Mouse (Mus musculus) 416B (cell line): ENCODE results near the gene Rfpl4b.
A peak's percentile ranks its signal among the peaks of the same experiment; 100 is the strongest.
"Not testable (repeated sequence)": the region's sequence is repeated elsewhere in the genome, so short reads cannot be mapped to it uniquely, and the experiment has no call there.

ENCODE experiments used
- DNase-seq: peaks from one replicate; pipeline ENCODE4 v3.0.0; 2011; ENCODE audit warnings: low read depth

The Rfpl4b gene

DNA sequence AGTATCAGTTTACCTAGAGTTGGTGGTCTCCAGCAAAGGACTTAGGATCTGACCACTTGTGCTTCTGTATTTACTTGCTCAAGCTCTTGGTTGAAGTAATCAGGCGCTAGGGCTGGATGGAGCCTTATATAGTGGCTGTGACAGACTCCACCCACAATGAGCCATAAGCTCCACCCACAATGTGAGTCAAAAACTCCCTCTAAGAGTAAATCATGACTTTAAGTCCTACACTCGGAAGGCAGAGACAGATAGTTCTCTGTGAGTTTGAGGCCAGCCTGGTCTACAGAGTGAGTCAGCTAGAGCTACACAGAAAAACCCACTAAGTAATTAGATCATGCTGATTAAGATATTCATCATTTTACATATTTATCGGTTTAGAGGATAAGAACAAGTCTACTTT is at the start of gene Rfpl4b:
Gene Rfpl4b, minus strand, starts transcription at position 101 of the 400 bp plus-strand sequence.
- no peak for DNase-seq

DNA sequence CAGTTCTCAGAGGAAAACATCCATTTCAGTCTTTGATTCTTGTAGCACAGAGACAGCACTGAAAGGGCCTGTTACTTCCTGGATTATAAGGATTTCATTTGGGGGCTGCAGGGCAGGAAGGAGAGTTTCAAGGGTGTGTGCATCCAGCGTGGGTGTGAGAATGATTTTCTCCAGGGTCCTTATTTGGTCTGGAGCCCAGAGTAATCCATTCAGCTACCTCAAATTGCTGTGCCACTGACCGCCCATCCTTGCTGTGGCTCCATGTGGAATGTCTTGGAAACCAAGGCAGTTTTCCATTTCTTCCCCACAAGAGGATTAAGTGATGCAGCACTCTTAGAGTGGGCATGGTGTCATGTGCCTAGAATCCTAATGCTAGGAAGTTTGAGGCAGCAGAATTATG is 33.6 kb upstream of the Rfpl4b start:
- DNase-seq = no peak

DNA sequence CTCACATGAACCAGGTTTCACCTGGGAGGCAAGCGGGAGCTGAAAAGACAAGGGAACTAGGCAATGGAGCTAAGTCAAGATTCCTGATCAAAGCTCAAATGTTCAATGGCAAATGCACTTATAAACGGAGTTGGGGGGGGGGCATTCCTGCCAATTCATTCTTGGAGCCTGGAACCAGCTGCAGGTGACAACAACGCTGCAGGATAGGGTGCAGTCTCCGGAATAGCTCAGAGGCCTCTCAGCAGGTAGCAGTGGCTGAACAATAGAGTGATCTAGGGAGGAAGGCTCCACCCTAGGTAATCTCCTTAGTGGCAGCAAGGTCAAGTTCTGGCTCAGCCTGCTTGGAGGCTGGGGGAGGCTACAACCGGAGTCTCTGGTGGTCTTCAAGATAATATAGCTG is 28.4 kb upstream of the Rfpl4b start:
- not testable (repeated sequence) for DNase-seq

DNA sequence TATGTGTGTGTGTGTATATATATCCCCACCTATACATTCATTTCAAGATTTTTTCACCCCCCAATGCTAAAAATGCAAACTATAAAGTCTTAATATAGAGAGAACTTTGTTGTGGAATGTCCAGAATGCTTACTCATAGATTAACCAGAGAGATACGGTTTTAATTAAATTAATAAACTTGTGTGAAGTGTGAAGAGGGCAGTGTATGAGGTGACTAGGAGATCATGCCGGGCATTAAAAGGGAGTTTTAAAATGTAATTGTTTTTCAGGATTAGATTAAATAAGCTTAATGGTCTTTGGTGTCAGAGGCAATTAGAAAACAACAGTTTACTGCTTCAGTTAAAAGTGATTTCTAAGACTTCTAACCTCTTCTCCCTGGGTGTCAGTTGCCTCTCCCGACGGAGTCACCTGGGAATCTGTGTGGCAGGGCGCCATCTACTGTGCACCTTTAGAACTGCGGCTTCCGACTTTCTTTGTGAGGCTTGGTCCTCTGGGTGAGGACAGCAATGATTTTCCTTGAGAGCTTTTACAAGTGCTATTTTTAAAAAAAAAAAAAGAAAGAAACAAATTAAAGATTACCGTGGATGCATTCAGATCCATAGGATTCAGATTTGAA is 27.4 kb upstream of the Rfpl4b start:
- DNase-seq = peak; percentile 28

DNA sequence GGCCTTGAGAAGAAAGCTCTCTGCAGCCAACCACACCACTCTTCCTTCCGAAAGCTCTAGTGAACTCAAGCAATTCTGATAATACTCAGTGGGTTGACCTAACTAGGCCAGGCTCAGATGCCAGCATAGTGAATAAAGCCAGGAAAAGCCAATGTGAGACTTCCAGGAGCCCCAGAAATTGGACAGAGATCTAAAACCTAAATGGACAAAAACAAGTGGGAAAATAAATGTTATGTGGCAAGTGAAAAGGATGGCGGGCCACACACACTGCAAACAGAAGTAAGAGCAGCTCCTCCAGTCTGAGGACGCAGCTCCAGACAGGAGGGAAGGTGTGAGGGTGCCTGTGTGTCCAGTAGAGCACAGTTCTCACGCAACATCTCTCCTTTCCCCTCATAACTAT is 26.7 kb upstream of the Rfpl4b start:
- no peak for DNase-seq

DNA sequence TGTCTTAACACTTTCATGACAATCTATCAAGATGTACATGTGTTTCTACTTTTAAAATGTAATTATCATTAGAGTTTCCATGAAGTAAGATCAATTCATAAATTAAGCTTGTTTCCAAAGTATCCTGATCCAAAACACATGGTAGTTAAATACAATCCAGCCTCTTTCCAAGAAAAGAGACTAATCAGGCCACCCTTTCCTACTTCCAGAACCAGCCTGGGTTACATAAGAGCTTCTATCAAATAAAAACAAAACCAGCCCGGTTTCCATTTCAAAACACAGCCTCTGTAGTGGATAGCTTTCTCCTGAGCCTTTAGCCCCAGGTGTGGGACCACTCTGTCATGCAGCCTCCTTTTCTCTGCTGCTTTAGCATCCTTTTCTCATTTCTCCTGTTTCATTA is 2.2 kb upstream of the Rfpl4b start:
- no peak for DNase-seq

DNA sequence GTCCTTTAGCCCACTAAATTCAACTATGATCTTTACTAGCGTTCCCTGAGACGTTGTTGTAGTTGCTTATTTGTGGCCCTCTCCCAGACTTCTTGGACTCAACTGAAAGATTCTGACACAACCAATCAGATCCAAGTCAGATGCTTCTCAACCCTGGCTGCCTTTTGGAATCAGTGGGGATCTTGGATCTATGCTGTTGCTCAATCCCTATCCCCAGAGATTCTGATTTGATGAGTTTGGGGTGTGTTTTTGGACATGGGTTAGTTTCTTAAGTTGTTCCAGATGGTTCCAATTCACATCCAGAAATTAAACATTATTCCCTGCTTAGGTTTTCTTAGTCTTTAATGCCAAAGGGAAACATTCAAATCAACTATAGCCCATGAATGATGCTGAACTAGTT is 15.5 kb downstream of the Rfpl4b start:
- no peak for DNase-seq

DNA sequence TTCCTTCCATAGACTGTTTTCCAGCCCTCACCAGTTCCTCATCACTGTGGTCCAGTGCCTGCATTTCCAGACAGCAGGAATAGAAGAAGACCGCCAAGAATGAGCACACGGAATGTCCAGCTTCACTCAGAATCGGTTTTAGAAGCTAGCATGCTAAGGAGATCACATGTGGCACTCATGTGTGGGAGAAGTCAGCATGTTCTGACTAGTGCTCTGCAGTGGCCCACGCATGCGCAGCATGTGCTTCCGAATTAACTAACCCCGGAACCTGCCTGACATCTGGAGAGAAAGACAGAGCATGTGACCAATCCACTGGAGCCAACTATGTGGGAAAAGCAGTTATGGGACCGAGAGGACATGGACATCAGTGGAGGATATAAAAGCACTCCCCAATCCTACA is 17.5 kb downstream of the Rfpl4b start:
- DNase-seq = no peak

DNA sequence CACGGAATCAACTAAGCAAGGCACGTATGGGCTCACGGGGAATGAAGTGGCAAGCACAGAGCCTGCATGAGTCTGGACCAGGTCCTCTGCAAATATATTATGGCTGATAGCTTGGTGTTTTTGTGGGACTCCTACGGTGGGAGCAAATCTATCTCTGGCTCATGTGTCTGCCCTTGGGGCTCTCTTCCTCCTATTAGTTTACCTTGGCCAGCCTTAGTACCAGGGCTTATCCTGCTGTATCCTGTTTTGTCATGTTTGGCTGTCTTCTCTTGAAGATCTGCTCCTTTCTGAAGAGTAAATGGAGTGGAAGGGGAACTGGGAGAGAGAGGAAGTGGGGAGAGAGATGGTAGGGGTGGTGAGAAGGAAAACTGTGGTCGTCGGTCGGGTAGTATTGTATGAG is 18.3 kb downstream of the Rfpl4b start:
- DNase-seq = no peak

DNA sequence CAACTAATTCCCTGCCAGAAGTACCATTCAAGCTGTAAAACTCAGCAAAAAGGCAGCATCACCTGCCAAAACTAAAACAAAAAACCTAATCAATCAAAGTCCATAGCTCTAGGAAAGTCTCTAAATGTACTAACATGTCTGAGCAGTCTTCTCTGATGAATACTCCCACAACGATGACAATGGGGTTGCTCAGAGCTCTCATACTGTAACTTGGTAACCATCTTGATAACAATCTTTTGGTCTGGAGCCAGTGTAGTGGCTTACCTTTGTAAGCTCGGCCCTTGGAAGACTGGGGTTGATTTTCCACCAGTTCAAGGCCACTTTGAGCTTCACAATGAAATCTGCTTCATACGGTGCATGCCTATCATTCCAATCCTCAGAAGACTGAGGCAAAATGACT is 33.0 kb downstream of the Rfpl4b start:
- DNase-seq = no peak
